Mouse (Mus musculus) limb, embryonic 13.5 days (tissue): ENCODE measurements around the gene Rrm1. TPM values are rescaled to one million over a fixed set of nuclear protein-coding genes. Genes with fewer than 3 reads are reported as not detected.
A peak's percentile ranks its signal among the peaks of the same experiment; 100 is the strongest.
"Not testable (repeated sequence)": the region's sequence is repeated elsewhere in the genome, so short reads cannot be mapped to it uniquely, and the experiment has no call there.

Source experiments
- ATAC-seq: fragments of 200-750 bp; cut with Nextera tagmentation; 2 replicates; pipeline ENCODE4 v1.8.0; 2017; ENCODE audit warnings: low read depth, moderate number of reproducible peaks, moderate TSS enrichment; ENCODE audit not compliant: low FRiP score
- H3K27ac ChIP-seq: fragments of 300-500 bp; sonication (generic); 2 replicates; pipeline ENCODE4 v1.5.1; 2015; ENCODE audit warnings: inconsistent platforms, mild to moderate bottlenecking, moderate library complexity
- H3K27me3 ChIP-seq: fragments of 300-500 bp; sonication (generic); 2 replicates; pipeline ENCODE4 v1.6.1; 2015; ENCODE audit warnings: mild to moderate bottlenecking, inconsistent platforms
- H3K36me3 ChIP-seq: fragments of 300-500 bp; sonication (generic); 2 replicates; pipeline ENCODE4 v1.6.1; 2015; ENCODE audit warnings: inconsistent platforms, mild to moderate bottlenecking, moderate library complexity
- H3K4me1 ChIP-seq: fragments of 300-500 bp; sonication (generic); 2 replicates; pipeline ENCODE4 v1.6.1; 2015; ENCODE audit warnings: inconsistent platforms
- H3K4me2 ChIP-seq: fragments of 300-500 bp; sonication (generic); replicated peaks from 2 replicates; pipeline ENCODE4 v1.6.1; 2015; ENCODE audit warnings: inconsistent platforms, mild to moderate bottlenecking, moderate library complexity
- H3K4me3 ChIP-seq: fragments of 300-500 bp; sonication (generic); 2 replicates; pipeline ENCODE4 v1.5.1; 2015; ENCODE audit warnings: moderate library complexity, mild to moderate bottlenecking, inconsistent platforms
- H3K9ac ChIP-seq: fragments of 300-500 bp; sonication (generic); 2 replicates; pipeline ENCODE4 v1.6.1; 2015; ENCODE audit warnings: mild to moderate bottlenecking, inconsistent platforms
- H3K9me3 ChIP-seq: fragments of 300-500 bp; sonication (generic); 2 replicates; pipeline ENCODE4 v1.6.1; 2016; ENCODE audit warnings: inconsistent platforms
- WGBS: fragments of 180-500 bp; shearing (Covaris S2); methylation state at CpG from one replicate; pipeline ENCODE4 v1.1.7; 2015; 5-methylcytosine and 5-hydroxymethylcytosine counted together
- polyA plus RNA-seq: library from polyadenylated mRNA; unstranded; fragments of >200 nt; fragmentation: Nextera tagmentation; extraction: Ambion mirVana; gene quantifications from 2 replicates; pipeline ENCODE4 v1.2.1, GENCODE M21; 2015

The Rrm1 gene
- polyA plus RNA-seq, 1 experiment from 2014 or later = 151 TPM

GRCm38 (mm10) chr7:102479368-102480078 lies 38.0 kb downstream of the Rrm1 start:
- 71% methylated on average over 5 of the region's 5 CpGs for WGBS
- no peaks in the 10 kb centered on the region for H3K9me3 ChIP-seq
- no peak overlapping the region for H3K27ac ChIP-seq
- ATAC-seq = no peak
- H3K4me3 ChIP-seq = no peak overlapping the region
- no peak overlapping the region for H3K9ac ChIP-seq
- no peaks in the 10 kb centered on the region for H3K27me3 ChIP-seq
- no peaks in the 10 kb centered on the region for H3K36me3 ChIP-seq
- H3K4me2 ChIP-seq = no peak overlapping the region
- no peaks in the 10 kb centered on the region for H3K4me1 ChIP-seq

- Histone ChIP-seq H3K9ac (no peak overlapping the region), H3K4me2 (no peak overlapping the region), H3K9me3 (no peaks in the 10 kb centered on the region), H3K4me3 (no peak overlapping the region), H3K36me3 (no peaks in the 10 kb centered on the region), H3K4me1 (no peaks in the 10 kb centered on the region), H3K27me3 (no peaks in the 10 kb centered on the region), H3K27ac (no peak overlapping the region)
- WGBS = 85% methylated on average over 4 of the region's 4 CpGs
- no peak for ATAC-seq
Observed at GRCm38 (mm10) chr7:102480821-102481220, 39.3 kb downstream of the Rrm1 start.

- H3K36me3 ChIP-seq = no peaks in the 10 kb centered on the region
- no peak for ATAC-seq
- no peak within 1 kb of the TSS for H3K9ac ChIP-seq
- H3K4me2 ChIP-seq = no peak within 1 kb of the TSS
- 91% methylated on average over 4 of the region's 4 CpGs for WGBS
- H3K27me3 ChIP-seq = no peaks in the 10 kb centered on the region
- H3K9me3 ChIP-seq = no peaks in the 10 kb centered on the region
- H3K27ac ChIP-seq = no peak within 1 kb of the TSS
- no peak within 1 kb of the TSS for H3K4me3 ChIP-seq
- H3K4me1 ChIP-seq = no peaks in the 10 kb centered on the region
Observed at GRCm38 (mm10) chr7:102481579-102481978, 40.1 kb downstream of the Rrm1 start, which contains the start of gene Olfr543. Gene Olfr543 (minus strand): TSS chr7:102481679.

GRCm38 (mm10) chr7:102483665-102484064 lies 42.2 kb downstream of the Rrm1 start:
- WGBS = 92% methylated on average over 2 of the region's 2 CpGs
- Histone ChIP-seq H3K9ac (no peak overlapping the region), H3K4me1 (no peaks in the 10 kb centered on the region), H3K36me3 (no peaks in the 10 kb centered on the region), H3K9me3 (no peaks in the 10 kb centered on the region), H3K27me3 (no peaks in the 10 kb centered on the region), H3K4me3 (no peak overlapping the region), H3K27ac (no peak overlapping the region), H3K4me2 (no peak overlapping the region)
- ATAC-seq = no peak

GRCm38 (mm10) chr7:102484766-102485165 lies 43.3 kb downstream of the Rrm1 start:
- H3K36me3 ChIP-seq, ATAC-seq: not testable (repeated sequence)
- WGBS = 54% methylated on average over 8 of the region's 8 CpGs

GRCm38 (mm10) chr7:102486105-102486504 lies 44.6 kb downstream of the Rrm1 start:
- WGBS = 81% methylated on average over 1 of the region's 1 CpGs
- H3K27ac ChIP-seq = no peak overlapping the region
- ATAC-seq = no peak

More at GRCm38 (mm10) chr7:102484766-102485165, 43.3 kb downstream of the Rrm1 start:
- H3K9me3 ChIP-seq, H3K4me1 ChIP-seq, H3K27me3 ChIP-seq, H3K4me2 ChIP-seq, H3K27ac ChIP-seq, H3K9ac ChIP-seq, H3K4me3 ChIP-seq: not testable (repeated sequence)

GRCm38 (mm10) chr7:102488161-102488560 lies 46.7 kb downstream of the Rrm1 start, which contains the start of gene Olfr544:
Gene Olfr544 (minus strand): TSS chr7:102488313.
- ATAC-seq = no peak
- no peaks in the 10 kb centered on the region for H3K4me1 ChIP-seq
- WGBS = 60% methylated on average over 1 of the region's 1 CpGs

More at GRCm38 (mm10) chr7:102486105-102486504, 44.6 kb downstream of the Rrm1 start:
- Histone ChIP-seq H3K4me1 (no peaks in the 10 kb centered on the region), H3K4me3 (no peak overlapping the region), H3K9me3 (no peaks in the 10 kb centered on the region), H3K4me2 (no peak overlapping the region), H3K36me3 (no peaks in the 10 kb centered on the region), H3K27me3 (no peaks in the 10 kb centered on the region), H3K9ac (no peak overlapping the region)

GRCm38 (mm10) chr7:102494416-102494815 lies 52.9 kb downstream of the Rrm1 start:
- ATAC-seq, H3K4me1 ChIP-seq, H3K9ac ChIP-seq, H3K4me3 ChIP-seq, H3K36me3 ChIP-seq, H3K9me3 ChIP-seq, H3K27ac ChIP-seq, H3K4me2 ChIP-seq, H3K27me3 ChIP-seq: not testable (repeated sequence)
- 41% methylated on average over 7 of the region's 7 CpGs for WGBS

More at GRCm38 (mm10) chr7:102488161-102488560, 46.7 kb downstream of the Rrm1 start, which contains the start of gene Olfr544:
- no peak within 1 kb of the TSS for H3K4me3 ChIP-seq
- H3K27me3 ChIP-seq = no peaks in the 10 kb centered on the region
- no peak within 1 kb of the TSS for H3K27ac ChIP-seq
- no peak within 1 kb of the TSS for H3K9ac ChIP-seq
- no peak within 1 kb of the TSS for H3K4me2 ChIP-seq
- no peaks in the 10 kb centered on the region for H3K9me3 ChIP-seq
- H3K36me3 ChIP-seq = no peaks in the 10 kb centered on the region

- H3K9me3 ChIP-seq = no peaks in the 10 kb centered on the region
- WGBS = 70% methylated on average over 3 of the region's 3 CpGs
- no peak within 1 kb of the TSS for H3K9ac ChIP-seq
- no peaks in the 10 kb centered on the region for H3K4me1 ChIP-seq
- H3K27ac ChIP-seq = no peak within 1 kb of the TSS
- no peaks in the 10 kb centered on the region for H3K27me3 ChIP-seq
- no peak within 1 kb of the TSS for H3K4me2 ChIP-seq
- ATAC-seq = no peak
- H3K36me3 ChIP-seq = no peaks in the 10 kb centered on the region
- H3K4me3 ChIP-seq = no peak within 1 kb of the TSS
Observed at GRCm38 (mm10) chr7:102499473-102499872, 58.0 kb downstream of the Rrm1 start, which contains the start of gene Olfr545. Gene Olfr545 (minus strand): TSS chr7:102499573.

- H3K4me1 ChIP-seq = no peaks in the 10 kb centered on the region
- H3K27me3 ChIP-seq = no peaks in the 10 kb centered on the region
- H3K9ac ChIP-seq = no peak overlapping the region
- H3K9me3 ChIP-seq = no peaks in the 10 kb centered on the region
- H3K27ac ChIP-seq = no peak overlapping the region
- no peak overlapping the region for H3K4me2 ChIP-seq
- H3K36me3 ChIP-seq = no peaks in the 10 kb centered on the region
- ATAC-seq = no peak
- 54% methylated on average over 5 of the region's 5 CpGs for WGBS
- no peak overlapping the region for H3K4me3 ChIP-seq
Observed at GRCm38 (mm10) chr7:102501986-102502385, 60.5 kb downstream of the Rrm1 start.

GRCm38 (mm10) chr7:102506848-102507247 lies 65.4 kb downstream of the Rrm1 start:
- Histone ChIP-seq H3K4me3 (no peak overlapping the region), H3K36me3 (no peaks in the 10 kb centered on the region), H3K9ac (no peak overlapping the region), H3K27ac (no peak overlapping the region), H3K4me2 (no peak overlapping the region), H3K9me3 (no peaks in the 10 kb centered on the region), H3K27me3 (peaks cover 3% of the 10 kb centered on the region), H3K4me1 (no peaks in the 10 kb centered on the region)
- 38% methylated on average over 3 of the region's 3 CpGs for WGBS
- peak; percentile 64 for ATAC-seq

GRCm38 (mm10) chr7:102508066-102508465 lies 66.6 kb downstream of the Rrm1 start:
- Histone ChIP-seq H3K9ac (no peak overlapping the region), H3K27ac (no peak overlapping the region), H3K4me3 (no peak overlapping the region), H3K27me3 (peaks cover 14% of the 10 kb centered on the region), H3K4me2 (no peak overlapping the region), H3K36me3 (no peaks in the 10 kb centered on the region), H3K4me1 (no peaks in the 10 kb centered on the region), H3K9me3 (no peaks in the 10 kb centered on the region)
- ATAC-seq = no peak
- WGBS = 89% methylated on average over 9 of the region's 9 CpGs

GRCm38 (mm10) chr7:102508666-102509065 lies 67.2 kb downstream of the Rrm1 start:
- ATAC-seq = no peak
- Histone ChIP-seq H3K9ac (no peak overlapping the region), H3K4me1 (no peaks in the 10 kb centered on the region), H3K36me3 (no peaks in the 10 kb centered on the region), H3K9me3 (no peaks in the 10 kb centered on the region), H3K4me3 (no peak overlapping the region), H3K27me3 (peaks cover 14% of the 10 kb centered on the region), H3K4me2 (no peak overlapping the region), H3K27ac (no peak overlapping the region)
- 88% methylated on average over 6 of the region's 6 CpGs for WGBS
